28 mouse cellular contexts compared by ENCODE assay signal in genomic region chr12:17448781-17449180, GRCm38 (mm10).
A peak's percentile ranks its signal among the peaks of the same experiment; 100 is the strongest.
DNase-seq lines count a peak whose midpoint lies in the region; ATAC-seq lines count a peak whose summit lies in the region.
"Had no signal": no experiment of that assay in that cellular context is flagged by ENCODE, and none has a peak within 500 bp of the region (broad histone marks: within the 10 kb centered on the region; RNA-seq: fewer than 3 reads in every experiment).

No protein-coding gene starts in this region.

- peak; percentile 5 for DNase-seq in gastrocnemius, postnatal 25 days
- no peak for DNase-seq in gastrocnemius, postnatal 10 days
- DNase-seq in skeletal muscle tissue, adult 2 months (ENCODE audit: low read depth, low spot score), result peak; percentile 34
- no peak for DNase-seq in kidney, postnatal 14 days
- DNase-seq: adrenal gland, adult 8-10 months; adrenal gland, postnatal 25 days; cerebellum, adult 11-12 months; cerebellum, adult 8-10 months; cerebellum, postnatal 10 days; cerebellum, postnatal 36 days; embryo, embryonic 11 days; heart, adult 18-20 months; heart, postnatal 10 days; heart, postnatal 36 days had no signal

- H3K4me3 ChIP-seq in liver, embryonic 16.5 days (ENCODE audit: low read depth, low read length), result no peak overlapping the region
- no peak overlapping the region for H3K4me3 ChIP-seq in liver, embryonic 12.5 days
- H3K4me3 ChIP-seq: embryonic facial prominence, embryonic 10.5 days; embryonic facial prominence, embryonic 13.5 days; erythroblast, embryonic 14.5 days; forebrain, embryonic 12.5 days; forebrain, embryonic 15.5 days; heart, embryonic 12.5 days; heart, embryonic 15.5 days; hindbrain, embryonic 10.5 days; hindbrain, embryonic 13.5 days had no signal

- H3K27me3 ChIP-seq in liver, embryonic 16.5 days (ENCODE audit: control insufficient read depth, insufficient read depth, low read depth, low read length), result no peaks in the 10 kb centered on the region
- no peaks in the 10 kb centered on the region for H3K27me3 ChIP-seq in liver, embryonic 12.5 days (replicated peaks)
- H3K27me3 ChIP-seq: embryonic facial prominence, embryonic 13.5 days; forebrain, embryonic 12.5 days; forebrain, embryonic 15.5 days; heart, embryonic 12.5 days; heart, embryonic 15.5 days; hindbrain, embryonic 13.5 days had no signal

- 55% methylated on average over 3 of the region's 3 CpGs for whole genome bisulfite sequencing in liver, embryonic 16.5 days (ENCODE audit: insufficient replicate concordance)
- WGBS in liver, embryonic 12.5 days (ENCODE audit: insufficient replicate concordance), result 56% methylated on average over 3 of the region's 3 CpGs

- no peaks in the 10 kb centered on the region; the same call in 1 of the 2 replicates for H3K4me1 ChIP-seq in liver, embryonic 16.5 days (ENCODE audit: control insufficient read depth, low read depth, low read length)
- peaks cover 14% of the 10 kb centered on the region; the same call in 1 of the 2 replicates for H3K4me1 ChIP-seq in liver, embryonic 12.5 days
- H3K4me1 ChIP-seq: embryonic facial prominence, embryonic 13.5 days; forebrain, embryonic 12.5 days; forebrain, embryonic 15.5 days; hindbrain, embryonic 13.5 days had no signal

- H3K36me3 ChIP-seq in liver, embryonic 16.5 days (ENCODE audit: control insufficient read depth, insufficient read depth), result no peaks in the 10 kb centered on the region
- no peaks in the 10 kb centered on the region for H3K36me3 ChIP-seq in liver, embryonic 12.5 days
- H3K36me3 ChIP-seq: embryonic facial prominence, embryonic 10.5 days; embryonic facial prominence, embryonic 13.5 days; forebrain, embryonic 12.5 days; forebrain, embryonic 15.5 days; heart, embryonic 12.5 days; heart, embryonic 15.5 days; hindbrain, embryonic 10.5 days; hindbrain, embryonic 13.5 days had no signal

- ATAC-seq in liver, embryonic 16.5 days (ENCODE audit: low read depth), result peak; percentile 49
- ATAC-seq in liver, embryonic 12.5 days, result no peak
- ATAC-seq: activated CD4-positive, CD25-positive, alpha-beta regulatory T cell, adult 4 months; CD4-positive, CD25-positive, alpha-beta regulatory T cell, adult 4 months; forebrain, embryonic 15.5 days; hindbrain, embryonic 16.5 days had no signal

- no peak overlapping the region for H3K9ac ChIP-seq in liver, embryonic 16.5 days (ENCODE audit: low read depth, low read length)
- no peak overlapping the region for H3K9ac ChIP-seq in liver, embryonic 12.5 days
- H3K9ac ChIP-seq: embryonic facial prominence, embryonic 13.5 days; forebrain, embryonic 12.5 days; forebrain, embryonic 15.5 days; heart, embryonic 12.5 days; heart, embryonic 15.5 days; hindbrain, embryonic 13.5 days had no signal

- H3K9me3 ChIP-seq in liver, embryonic 16.5 days (replicated peaks; ENCODE audit: control insufficient read depth, low read length), result no peaks in the 10 kb centered on the region
- H3K9me3 ChIP-seq in liver, embryonic 12.5 days (replicated peaks), result no peaks in the 10 kb centered on the region
- H3K9me3 ChIP-seq: embryonic facial prominence, embryonic 10.5 days; embryonic facial prominence, embryonic 13.5 days; forebrain, embryonic 12.5 days; forebrain, embryonic 15.5 days; heart, embryonic 12.5 days; heart, embryonic 15.5 days; hindbrain, embryonic 10.5 days; hindbrain, embryonic 13.5 days had no signal

- no peak overlapping the region for H3K4me2 ChIP-seq in liver, embryonic 16.5 days (ENCODE audit: low read depth, low read length)
- H3K4me2 ChIP-seq in liver, embryonic 12.5 days, result no peak overlapping the region
- H3K4me2 ChIP-seq: embryonic facial prominence, embryonic 13.5 days; forebrain, embryonic 12.5 days; forebrain, embryonic 15.5 days; heart, embryonic 12.5 days; heart, embryonic 15.5 days; hindbrain, embryonic 13.5 days had no signal

- H3K27ac ChIP-seq in liver, embryonic 16.5 days (ENCODE audit: low read length), result no peak overlapping the region
- no peak overlapping the region for H3K27ac ChIP-seq in liver, embryonic 12.5 days
- H3K27ac ChIP-seq: embryonic facial prominence, embryonic 10.5 days; embryonic facial prominence, embryonic 13.5 days; forebrain, embryonic 12.5 days; forebrain, embryonic 15.5 days; heart, embryonic 15.5 days; hindbrain, embryonic 10.5 days; hindbrain, embryonic 13.5 days had no signal

Comparison
In these comparisons a context has a peak if more than half of its experiments do, and no peak if none do; other contexts are left out.
1. DNase-seq: peak in gastrocnemius, postnatal 25 days (single experiment) and skeletal muscle tissue, adult 2 months (single experiment); none in gastrocnemius, postnatal 10 days (single experiment) and kidney, postnatal 14 days (single experiment).